Mouse (Mus musculus) erythroblast, embryonic 14.5 days (primary cell): ENCODE measurements around the gene Mpst. TPM values are rescaled to one million over a fixed set of nuclear protein-coding genes. Genes with fewer than 3 reads are reported as not detected.
A peak's percentile ranks its signal among the peaks of the same experiment; 100 is the strongest.

Source experiments
- H3K27me3 ChIP-seq: 2 replicates; pipeline ENCODE4 v1.6.1; 2012; ENCODE audit warnings: inconsistent platforms; ENCODE audit not compliant: control insufficient read depth
- H3K36me3 ChIP-seq: 2 replicates; pipeline ENCODE4 v1.6.1; 2012; ENCODE audit warnings: mild to moderate bottlenecking, inconsistent platforms; ENCODE audit not compliant: control insufficient read depth
- H3K4me1 ChIP-seq: 2 replicates; pipeline ENCODE4 v1.6.1; 2012; ENCODE audit warnings: inconsistent platforms; ENCODE audit not compliant: control insufficient read depth
- H3K4me3 ChIP-seq: replicated peaks from 2 replicates; pipeline ENCODE3; 2012; ENCODE audit warnings: moderate library complexity, mild to moderate bottlenecking, inconsistent platforms
- H3K9me3 ChIP-seq: 2 replicates; pipeline ENCODE4 v1.6.1; 2012; ENCODE audit warnings: low read length, inconsistent platforms, mixed read lengths; ENCODE audit not compliant: control insufficient read depth
- GATA1 ChIP-seq: IDR thresholded peaks from 2 replicates; pipeline ENCODE4 v1.6.1; 2012; ENCODE audit warnings: low read length, inconsistent platforms, mixed read lengths
- TAL1 ChIP-seq: IDR thresholded peaks from 3 replicates; pipeline ENCODE4 v1.6.1; 2012; ENCODE audit warnings: low read length, inconsistent platforms, mixed read lengths
- polyA plus RNA-seq: library from polyadenylated mRNA; stranded (reverse); fragments of >175 nt; gene quantifications from 2 replicates; pipeline ENCODE4 v1.2.3, GENCODE M21; 2012

Gene Mpst
- polyA plus RNA-seq, 1 experiment, result 68.7 TPM

DNA sequence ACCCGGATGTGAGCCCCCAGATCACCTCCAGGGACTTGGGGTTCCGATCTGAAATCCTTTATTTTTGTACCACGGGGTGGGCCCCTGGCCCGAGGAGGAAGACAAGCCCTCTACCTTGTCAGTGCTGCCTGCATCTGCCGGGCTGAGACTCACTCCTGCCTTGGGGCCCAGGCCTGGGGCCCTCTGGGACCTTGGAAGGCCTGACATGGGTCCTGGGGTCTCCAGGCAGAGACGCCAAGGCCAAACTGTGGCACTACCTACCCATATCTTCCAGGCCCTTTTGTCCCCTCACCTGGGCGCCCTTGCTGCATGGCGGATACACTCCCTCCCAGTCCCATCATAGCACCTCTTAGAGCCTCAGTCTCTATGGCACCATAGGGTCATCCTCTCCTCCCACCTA lies 32.3 kb downstream of the Mpst start:
- H3K27me3 ChIP-seq, result peaks cover 41% of the 10 kb centered on the region
- H3K4me1 ChIP-seq, result peaks cover 10% of the 10 kb centered on the region

DNA sequence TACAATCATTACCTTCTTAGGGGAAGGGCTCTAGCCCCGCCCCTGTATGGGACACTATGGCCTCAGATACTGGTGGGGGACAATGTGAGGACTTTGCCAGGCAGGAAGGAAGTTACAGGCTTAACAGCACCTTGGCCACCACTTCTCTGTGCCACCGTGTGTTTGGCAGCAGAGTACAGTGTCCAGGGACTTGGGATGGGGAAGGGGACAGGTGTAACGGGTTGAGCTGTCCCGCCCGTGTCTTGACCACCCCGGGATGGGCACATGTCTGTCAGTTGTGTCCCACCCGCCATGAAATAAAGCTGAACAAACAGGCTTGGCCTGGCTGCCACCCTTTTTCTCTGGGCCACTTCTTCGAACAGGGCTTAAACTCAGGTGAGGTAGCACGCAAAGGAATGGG lies 32.8 kb downstream of the Mpst start:
- TF ChIP-seq TAL1 (no peak), GATA1 (no peak)
- Histone ChIP-seq H3K36me3 (peaks cover 5% of the 10 kb centered on the region; the same call in 1 of the 2 replicates), H3K4me1 (peaks cover 10% of the 10 kb centered on the region), H3K9me3 (no peaks in the 10 kb centered on the region), H3K27me3 (peaks cover 39% of the 10 kb centered on the region), H3K4me3 (no peak overlapping the region)

More for the DNA sequence above, 32.3 kb downstream of the Mpst start:
- no peaks in the 10 kb centered on the region for H3K9me3 ChIP-seq
- peaks cover 5% of the 10 kb centered on the region; the same call in 1 of the 2 replicates for H3K36me3 ChIP-seq
- TF ChIP-seq GATA1 (no peak), TAL1 (no peak)
- H3K4me3 ChIP-seq, result no peak overlapping the region

DNA sequence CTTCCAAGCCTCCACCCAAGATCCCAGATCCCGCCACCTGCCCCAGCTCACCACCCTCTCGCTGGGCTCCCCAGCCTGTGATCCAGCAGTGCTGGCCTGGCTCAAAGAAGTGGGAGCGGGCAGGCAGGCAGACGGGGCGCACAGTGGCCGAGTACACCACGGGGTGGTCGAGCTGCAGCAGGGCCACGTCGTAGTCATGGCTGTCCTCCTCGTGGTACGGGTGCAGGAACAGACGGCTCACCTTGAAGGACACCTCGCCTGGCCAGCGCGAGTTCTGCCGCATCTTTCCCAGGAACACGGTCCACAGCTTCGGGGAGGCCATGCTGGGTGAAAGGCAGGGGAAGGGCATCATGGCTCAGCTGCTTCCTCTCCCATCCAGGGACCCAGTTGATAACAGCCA lies 36.0 kb downstream of the Mpst start:
- Histone ChIP-seq H3K36me3 (peaks cover 5% of the 10 kb centered on the region; the same call in 1 of the 2 replicates), H3K4me3 (no peak overlapping the region), H3K4me1 (peaks cover 9% of the 10 kb centered on the region), H3K27me3 (peaks cover 15% of the 10 kb centered on the region), H3K9me3 (no peaks in the 10 kb centered on the region)
- TF ChIP-seq GATA1 (no peak), TAL1 (no peak)

DNA sequence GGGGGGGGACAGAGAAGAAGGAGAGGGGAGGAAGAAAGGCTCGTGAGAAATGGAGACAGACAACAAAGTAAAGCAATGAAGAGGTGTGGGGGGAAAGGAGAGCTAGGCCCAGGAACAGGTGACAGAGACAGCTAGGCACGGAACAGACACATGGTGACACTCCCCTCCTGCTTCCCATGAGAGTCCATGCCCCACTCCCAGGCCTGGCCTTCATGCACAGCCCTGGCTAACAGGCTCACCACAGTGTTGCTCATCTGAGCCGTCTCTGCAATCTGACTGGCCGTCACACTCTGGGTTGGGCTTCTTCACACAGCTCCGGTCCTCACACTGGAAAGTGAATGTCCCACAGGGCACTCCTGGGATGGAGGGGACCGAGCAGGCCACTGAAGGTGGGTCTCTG lies 37.6 kb downstream of the Mpst start:
- H3K27me3 ChIP-seq, result peaks cover 6% of the 10 kb centered on the region; the same call in 1 of the 2 replicates

DNA sequence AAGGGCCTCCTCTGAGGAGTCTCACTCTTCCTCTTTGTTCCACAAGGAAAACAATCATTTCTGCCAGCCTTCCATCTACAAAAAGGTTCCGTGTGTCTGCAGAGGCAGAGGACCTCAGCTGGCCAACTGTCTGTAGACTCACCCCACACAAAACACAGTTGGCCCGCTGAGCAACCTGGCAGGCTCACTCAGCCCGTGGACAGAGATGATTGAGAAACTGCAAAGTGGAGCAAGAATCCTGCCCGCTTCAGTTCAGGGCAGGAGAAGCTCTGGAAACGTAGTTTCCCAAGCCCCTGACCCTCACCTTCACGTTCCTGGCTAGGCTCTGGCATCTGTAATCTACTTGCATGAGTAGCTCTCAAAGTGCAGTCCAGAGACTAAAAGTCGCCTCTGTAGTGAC lies 40.9 kb downstream of the Mpst start:
- Histone ChIP-seq H3K9me3 (no peaks in the 10 kb centered on the region), H3K4me1 (peaks cover 40% of the 10 kb centered on the region), H3K27me3 (peaks cover 3% of the 10 kb centered on the region; the same call in 1 of the 2 replicates), H3K36me3 (peaks cover 6% of the 10 kb centered on the region; the same call in 1 of the 2 replicates), H3K4me3 (no peak overlapping the region)
- TF ChIP-seq GATA1 (no peak), TAL1 (no peak)

More for the DNA sequence above, 37.6 kb downstream of the Mpst start:
- H3K4me1 ChIP-seq, result peaks cover 13% of the 10 kb centered on the region
- peaks cover 5% of the 10 kb centered on the region; the same call in 1 of the 2 replicates for H3K36me3 ChIP-seq
- no peaks in the 10 kb centered on the region for H3K9me3 ChIP-seq
- H3K4me3 ChIP-seq, result no peak overlapping the region
- TF ChIP-seq GATA1 (no peak), TAL1 (no peak)

DNA sequence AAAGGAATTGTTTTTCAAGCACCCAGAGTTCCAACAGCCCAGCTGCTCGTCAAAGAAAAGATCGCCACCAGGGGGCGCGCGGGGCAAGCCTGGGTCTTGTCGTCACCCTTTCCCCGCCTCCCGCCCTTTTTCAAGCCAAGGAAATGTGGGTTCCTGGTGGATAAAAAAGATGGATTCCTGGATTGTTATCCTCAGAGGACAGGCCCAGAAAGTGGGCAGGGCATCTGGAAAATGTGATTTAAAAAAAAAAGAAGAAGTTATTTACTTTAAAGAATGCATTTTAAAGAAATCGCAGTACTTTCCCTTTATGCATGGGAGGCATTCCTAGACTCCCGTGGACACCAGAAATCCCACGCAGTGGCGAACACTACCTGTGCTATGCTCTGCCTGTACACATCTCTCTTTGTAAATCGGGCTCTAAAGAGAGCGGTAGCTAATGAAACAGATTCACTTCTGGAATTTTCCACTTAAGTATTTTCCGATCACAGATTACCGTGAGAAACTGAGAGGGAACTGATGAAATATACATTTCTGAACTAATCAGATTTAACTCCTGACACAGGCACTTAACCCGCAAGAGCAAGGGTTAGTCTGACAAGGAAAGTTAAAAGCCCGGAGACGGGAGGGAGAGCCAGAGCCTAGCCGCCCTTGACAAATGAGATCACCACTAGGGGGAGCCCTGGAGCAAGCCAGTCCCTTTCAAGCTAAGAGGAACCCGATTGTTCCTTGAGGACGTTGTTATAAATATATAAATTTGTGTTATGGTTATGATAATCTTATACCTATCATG lies 41.7 kb downstream of the Mpst start:
- H3K36me3 ChIP-seq, result peaks cover 7% of the 10 kb centered on the region; the same call in 1 of the 2 replicates
- H3K4me1 ChIP-seq, result peaks cover 46% of the 10 kb centered on the region
- no peaks in the 10 kb centered on the region for H3K27me3 ChIP-seq
- no peaks in the 10 kb centered on the region for H3K9me3 ChIP-seq
- no peak for TF ChIP-seq TAL1
- no peak for TF ChIP-seq GATA1
- peak overlapping the region; percentile 65 for H3K4me3 ChIP-seq

DNA sequence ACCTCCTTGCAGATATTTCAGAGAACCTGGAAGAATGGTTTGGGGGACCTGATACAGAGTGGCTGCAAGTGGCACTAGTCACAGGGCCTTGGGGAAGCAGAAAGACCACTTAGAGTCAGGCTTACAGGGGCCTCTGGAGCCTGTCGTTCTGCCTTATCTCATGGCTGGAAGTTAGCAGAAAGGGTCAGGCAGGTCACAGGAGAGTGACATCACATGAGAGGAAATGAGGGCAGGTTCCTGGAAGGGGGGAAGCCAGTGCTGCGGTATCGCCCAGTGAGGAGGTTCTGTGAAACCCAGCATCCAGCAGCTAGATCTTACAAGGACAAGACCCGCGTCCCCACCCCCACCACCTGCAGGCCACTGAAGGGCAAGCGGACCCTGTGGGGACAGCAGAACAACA lies 42.9 kb downstream of the Mpst start:
- H3K9me3 ChIP-seq, result no peaks in the 10 kb centered on the region
- no peaks in the 10 kb centered on the region for H3K27me3 ChIP-seq
- peaks cover 7% of the 10 kb centered on the region; the same call in 1 of the 2 replicates for H3K36me3 ChIP-seq
- no peak for TF ChIP-seq GATA1
- TF ChIP-seq TAL1, result no peak
- no peak overlapping the region for H3K4me3 ChIP-seq
- H3K4me1 ChIP-seq, result peaks cover 47% of the 10 kb centered on the region

DNA sequence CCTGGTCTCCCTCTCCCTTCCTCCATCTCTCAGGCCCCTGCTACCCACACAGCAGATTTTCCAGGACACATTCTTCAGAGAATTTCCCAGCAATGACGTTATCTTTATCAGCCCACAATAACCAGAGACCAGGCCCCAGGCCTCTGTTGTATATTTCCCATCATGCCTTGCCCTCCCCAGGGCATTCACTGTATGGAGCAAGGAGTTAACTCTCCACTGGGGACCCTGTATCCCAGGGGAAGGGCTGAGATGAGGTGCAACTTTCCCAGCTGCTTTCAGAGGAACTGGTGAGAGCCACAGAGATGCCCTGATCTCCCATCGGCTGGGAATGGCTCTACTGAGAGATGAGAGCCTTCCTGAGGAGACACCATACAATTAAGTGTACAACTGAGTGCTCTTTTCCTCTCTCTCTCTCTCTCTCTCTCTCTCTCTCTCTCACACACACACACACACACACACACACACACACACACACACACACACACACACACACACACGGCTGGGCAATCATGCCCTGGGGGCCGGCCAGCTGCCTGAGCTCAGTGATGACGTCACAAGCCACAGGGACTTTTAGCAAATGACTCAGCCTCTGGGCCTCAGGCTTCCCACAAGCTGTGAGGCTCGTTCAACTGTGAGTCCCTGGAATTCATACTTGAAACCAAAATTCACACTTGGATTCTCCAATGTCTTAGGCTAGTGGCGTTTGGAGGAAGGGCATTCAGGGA lies 43.6 kb downstream of the Mpst start:
- Histone ChIP-seq H3K4me1 (peaks cover 47% of the 10 kb centered on the region), H3K9me3 (no peaks in the 10 kb centered on the region), H3K36me3 (peaks cover 7% of the 10 kb centered on the region; the same call in 1 of the 2 replicates), H3K4me3 (no peak overlapping the region), H3K27me3 (no peaks in the 10 kb centered on the region)
- TF ChIP-seq TAL1, result no peak
- TF ChIP-seq GATA1, result no peak

DNA sequence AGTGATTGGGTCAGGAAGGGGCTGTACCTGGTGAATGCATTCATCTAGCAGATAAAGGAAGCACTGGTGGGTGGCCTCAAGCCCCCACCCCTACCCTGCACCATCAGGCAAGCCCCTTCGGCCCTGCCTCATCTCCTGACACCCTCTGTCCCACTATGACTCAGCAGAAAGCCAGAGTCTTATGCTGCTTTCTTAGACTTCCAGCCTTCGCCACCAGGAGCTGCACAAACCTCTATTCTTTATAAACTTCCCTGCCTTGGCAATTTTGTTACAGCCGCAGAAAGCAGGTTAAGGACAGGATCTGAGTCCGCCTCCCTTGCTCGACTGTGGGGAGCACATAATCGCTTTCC lies 44.2 kb downstream of the Mpst start:
- peaks cover 47% of the 10 kb centered on the region for H3K4me1 ChIP-seq

More for the DNA sequence above, 44.2 kb downstream of the Mpst start:
- Histone ChIP-seq H3K27me3 (no peaks in the 10 kb centered on the region), H3K4me3 (no peak overlapping the region), H3K9me3 (no peaks in the 10 kb centered on the region), H3K36me3 (peaks cover 7% of the 10 kb centered on the region; the same call in 1 of the 2 replicates)
- TF ChIP-seq TAL1, result no peak
- no peak for TF ChIP-seq GATA1
